Mouse (Mus musculus) midbrain, embryonic 13.5 days (tissue): ENCODE results near the gene Arhgap44. TPM values are rescaled to one million over a fixed set of nuclear protein-coding genes. Genes with fewer than 3 reads are reported as not detected.

Source experiments
- ATAC-seq: fragments of 200-750 bp; cut with Nextera tagmentation; 2 replicates; pipeline ENCODE4 v1.8.0; 2017; ENCODE audit warnings: mild to moderate bottlenecking, moderate TSS enrichment, moderate library complexity
- H3K27ac ChIP-seq: fragments of 300-500 bp; sonication (generic); 2 replicates; pipeline ENCODE4 v1.5.1; 2015; ENCODE audit warnings: inconsistent platforms, mild to moderate bottlenecking, moderate library complexity
- H3K27me3 ChIP-seq: fragments of 300-500 bp; sonication (generic); 2 replicates; pipeline ENCODE4 v1.6.1; 2015; ENCODE audit warnings: mild to moderate bottlenecking, inconsistent platforms
- H3K36me3 ChIP-seq: fragments of 300-500 bp; sonication (generic); 2 replicates; pipeline ENCODE4 v1.6.1; 2015; ENCODE audit warnings: mild to moderate bottlenecking, inconsistent platforms
- H3K4me1 ChIP-seq: fragments of 300-500 bp; sonication (generic); replicated peaks from 2 replicates; pipeline ENCODE4 v1.6.1; 2015; ENCODE audit warnings: inconsistent platforms
- H3K4me2 ChIP-seq: fragments of 300-500 bp; sonication (generic); replicated peaks from 2 replicates; pipeline ENCODE4 v1.6.1; 2015; ENCODE audit warnings: moderate library complexity, mild to moderate bottlenecking, inconsistent platforms
- H3K4me3 ChIP-seq: fragments of 300-500 bp; sonication (generic); replicated peaks from 2 replicates; pipeline ENCODE4 v1.5.1; 2015; ENCODE audit warnings: mild to moderate bottlenecking, inconsistent platforms
- H3K9ac ChIP-seq: fragments of 300-500 bp; sonication (generic); replicated peaks from 2 replicates; pipeline ENCODE4 v1.6.1; 2015; ENCODE audit warnings: mild to moderate bottlenecking, inconsistent platforms
- H3K9me3 ChIP-seq: fragments of 300-500 bp; sonication (generic); 2 replicates; pipeline ENCODE4 v1.6.1; 2016; ENCODE audit warnings: mild to moderate bottlenecking, inconsistent platforms
- WGBS: fragments of 180-500 bp; shearing (Covaris S2); methylation state at CpG from one replicate; pipeline ENCODE4 v1.1.7; 2015; 5-methylcytosine and 5-hydroxymethylcytosine counted together
- polyA plus RNA-seq: library from polyadenylated mRNA; unstranded; fragments of >200 nt; fragmentation: Nextera tagmentation; extraction: Ambion mirVana; gene quantifications from 2 replicates; pipeline ENCODE4 v1.2.1, GENCODE M21; 2015

Gene Arhgap44
- polyA plus RNA-seq, 1 experiment from 2014 or later: 9.3 TPM

- Histone ChIP-seq H3K36me3 (peaks cover 9% of the 10 kb centered on the region), H3K9ac (no peak overlapping the region), H3K4me3 (no peak overlapping the region), H3K27me3 (no peaks in the 10 kb centered on the region), H3K4me2 (no peak overlapping the region), H3K27ac (no peak overlapping the region), H3K4me1 (no peaks in the 10 kb centered on the region), H3K9me3 (no peaks in the 10 kb centered on the region)
- WGBS: 93% methylated on average over 7 of the region's 7 CpGs
- no peak for ATAC-seq
These were observed 130.5 kb downstream of the Arhgap44 start for GRCm38 (mm10) chr11:65032221-65032620.

GRCm38 (mm10) chr11:65030201-65030600, 132.6 kb downstream of the Arhgap44 start:
- Histone ChIP-seq H3K36me3 (peaks cover 8% of the 10 kb centered on the region), H3K9me3 (no peaks in the 10 kb centered on the region), H3K9ac (no peak overlapping the region), H3K4me2 (no peak overlapping the region), H3K4me3 (no peak overlapping the region), H3K27ac (no peak overlapping the region), H3K4me1 (no peaks in the 10 kb centered on the region), H3K27me3 (no peaks in the 10 kb centered on the region)
- no peak for ATAC-seq
- WGBS: 90% methylated on average over 1 of the region's 1 CpGs

- no peak overlapping the region for H3K9ac ChIP-seq
These were observed 134.7 kb downstream of the Arhgap44 start for GRCm38 (mm10) chr11:65028049-65028448.

GRCm38 (mm10) chr11:65022771-65023170, 140.0 kb downstream of the Arhgap44 start:
- no peak overlapping the region for H3K27ac ChIP-seq
- no peaks in the 10 kb centered on the region for H3K9me3 ChIP-seq
- H3K27me3 ChIP-seq: no peaks in the 10 kb centered on the region
- H3K9ac ChIP-seq: no peak overlapping the region
- ATAC-seq: no peak
- 94% methylated on average over 11 of the region's 11 CpGs for WGBS
- H3K4me3 ChIP-seq: no peak overlapping the region
- H3K4me2 ChIP-seq: no peak overlapping the region
- H3K36me3 ChIP-seq: peaks cover 24% of the 10 kb centered on the region
- H3K4me1 ChIP-seq: no peaks in the 10 kb centered on the region

More at GRCm38 (mm10) chr11:65028049-65028448, 134.7 kb downstream of the Arhgap44 start:
- Histone ChIP-seq H3K36me3 (peaks cover 12% of the 10 kb centered on the region), H3K27ac (no peak overlapping the region), H3K9me3 (no peaks in the 10 kb centered on the region), H3K4me1 (no peaks in the 10 kb centered on the region), H3K4me2 (no peak overlapping the region), H3K4me3 (no peak overlapping the region), H3K27me3 (no peaks in the 10 kb centered on the region)
- ATAC-seq: no peak
- WGBS: 81% methylated on average over 5 of the region's 5 CpGs

GRCm38 (mm10) chr11:65020744-65021143, 142.0 kb downstream of the Arhgap44 start:
- Histone ChIP-seq H3K9ac (no peak overlapping the region), H3K27me3 (no peaks in the 10 kb centered on the region), H3K4me1 (no peaks in the 10 kb centered on the region), H3K4me3 (no peak overlapping the region), H3K9me3 (no peaks in the 10 kb centered on the region), H3K27ac (no peak overlapping the region), H3K4me2 (no peak overlapping the region), H3K36me3 (peaks cover 33% of the 10 kb centered on the region)
- WGBS: 81% methylated on average over 4 of the region's 4 CpGs
- ATAC-seq: no peak

GRCm38 (mm10) chr11:65016754-65017153, 146.0 kb downstream of the Arhgap44 start:
- Histone ChIP-seq H3K27me3 (no peaks in the 10 kb centered on the region), H3K4me1 (no peaks in the 10 kb centered on the region), H3K36me3 (peaks cover 18% of the 10 kb centered on the region; the same call in 1 of the 2 replicates), H3K27ac (no peak overlapping the region), H3K4me3 (no peak overlapping the region), H3K9me3 (no peaks in the 10 kb centered on the region), H3K4me2 (no peak overlapping the region), H3K9ac (no peak overlapping the region)
- 96% methylated on average over 1 of the region's 1 CpGs for WGBS
- ATAC-seq: no peak

GRCm38 (mm10) chr11:65013906-65014305, 148.9 kb downstream of the Arhgap44 start:
- Histone ChIP-seq H3K9me3 (no peaks in the 10 kb centered on the region), H3K27ac (no peak overlapping the region), H3K4me3 (no peak overlapping the region), H3K9ac (no peak overlapping the region), H3K4me2 (no peak overlapping the region), H3K27me3 (no peaks in the 10 kb centered on the region), H3K4me1 (no peaks in the 10 kb centered on the region), H3K36me3 (peaks cover 12% of the 10 kb centered on the region; the same call in 1 of the 2 replicates)
- 73% methylated on average over 6 of the region's 6 CpGs for WGBS
- no peak for ATAC-seq

GRCm38 (mm10) chr11:65006047-65006446, 156.7 kb downstream of the Arhgap44 start:
- Histone ChIP-seq H3K36me3 (peaks cover 48% of the 10 kb centered on the region), H3K4me3 (no peak overlapping the region), H3K4me1 (no peaks in the 10 kb centered on the region), H3K4me2 (no peak overlapping the region), H3K9me3 (no peaks in the 10 kb centered on the region), H3K27ac (no peak overlapping the region), H3K9ac (no peak overlapping the region), H3K27me3 (no peaks in the 10 kb centered on the region)
- WGBS: 89% methylated on average over 4 of the region's 4 CpGs
- ATAC-seq: no peak

- WGBS: 90% methylated on average over 3 of the region's 3 CpGs
- no peaks in the 10 kb centered on the region for H3K27me3 ChIP-seq
- H3K4me1 ChIP-seq: no peaks in the 10 kb centered on the region
- no peak overlapping the region for H3K27ac ChIP-seq
- no peak overlapping the region for H3K4me2 ChIP-seq
- no peaks in the 10 kb centered on the region for H3K9me3 ChIP-seq
- H3K9ac ChIP-seq: no peak overlapping the region
- H3K4me3 ChIP-seq: no peak overlapping the region
- ATAC-seq: no peak
- H3K36me3 ChIP-seq: peaks cover 60% of the 10 kb centered on the region
These were observed 157.9 kb downstream of the Arhgap44 start for GRCm38 (mm10) chr11:65004836-65005235.

GRCm38 (mm10) chr11:65003611-65004010, 159.2 kb downstream of the Arhgap44 start:
- no peak overlapping the region for H3K4me2 ChIP-seq
- H3K4me1 ChIP-seq: no peaks in the 10 kb centered on the region
- WGBS: 89% methylated on average over 5 of the region's 5 CpGs
- no peak overlapping the region for H3K27ac ChIP-seq
- peaks cover 72% of the 10 kb centered on the region for H3K36me3 ChIP-seq
- no peaks in the 10 kb centered on the region for H3K27me3 ChIP-seq
- H3K4me3 ChIP-seq: no peak overlapping the region
- H3K9ac ChIP-seq: no peak overlapping the region
- ATAC-seq: no peak
- no peaks in the 10 kb centered on the region for H3K9me3 ChIP-seq

GRCm38 (mm10) chr11:65001729-65002128, 161.0 kb downstream of the Arhgap44 start:
- no peak overlapping the region for H3K4me3 ChIP-seq
- H3K9me3 ChIP-seq: no peaks in the 10 kb centered on the region
- H3K9ac ChIP-seq: no peak overlapping the region
- H3K4me2 ChIP-seq: no peak overlapping the region
- 94% methylated on average over 14 of the region's 14 CpGs for WGBS
- no peaks in the 10 kb centered on the region for H3K4me1 ChIP-seq
- no peaks in the 10 kb centered on the region for H3K27me3 ChIP-seq
- peaks cover 85% of the 10 kb centered on the region for H3K36me3 ChIP-seq
- no peak overlapping the region for H3K27ac ChIP-seq
- ATAC-seq: no peak

GRCm38 (mm10) chr11:64999685-65000084, 163.1 kb downstream of the Arhgap44 start:
- 86% methylated on average over 5 of the region's 5 CpGs for WGBS

GRCm38 (mm10) chr11:64998439-64998838, 164.3 kb downstream of the Arhgap44 start:
- H3K27ac ChIP-seq: no peak overlapping the region
- H3K27me3 ChIP-seq: no peaks in the 10 kb centered on the region
- H3K9me3 ChIP-seq: no peaks in the 10 kb centered on the region
- ATAC-seq: no peak
- no peak overlapping the region for H3K4me2 ChIP-seq
- no peaks in the 10 kb centered on the region for H3K4me1 ChIP-seq
- 85% methylated on average over 3 of the region's 3 CpGs for WGBS
- H3K36me3 ChIP-seq: peaks cover 92% of the 10 kb centered on the region
- no peak overlapping the region for H3K4me3 ChIP-seq
- no peak overlapping the region for H3K9ac ChIP-seq

More at GRCm38 (mm10) chr11:64999685-65000084, 163.1 kb downstream of the Arhgap44 start:
- Histone ChIP-seq H3K36me3 (peaks cover 90% of the 10 kb centered on the region), H3K4me2 (no peak overlapping the region), H3K27me3 (no peaks in the 10 kb centered on the region), H3K27ac (no peak overlapping the region), H3K9ac (no peak overlapping the region), H3K9me3 (no peaks in the 10 kb centered on the region), H3K4me3 (no peak overlapping the region), H3K4me1 (no peaks in the 10 kb centered on the region)
- no peak for ATAC-seq
